Mouse (Mus musculus) lung, postnatal 25 days (tissue): ENCODE measurements at regions not wholly inside any gene's neighbourhood (a gene's known extent, or its start where the extent isn't known, plus 50 kb on each side); places are given as distances from the start of the nearest gene placed in this dataset.

Source experiments
- DNase-seq: peaks from one replicate; pipeline ENCODE4 v3.0.0; 2022; ENCODE audit warnings: low spot score

DNA sequence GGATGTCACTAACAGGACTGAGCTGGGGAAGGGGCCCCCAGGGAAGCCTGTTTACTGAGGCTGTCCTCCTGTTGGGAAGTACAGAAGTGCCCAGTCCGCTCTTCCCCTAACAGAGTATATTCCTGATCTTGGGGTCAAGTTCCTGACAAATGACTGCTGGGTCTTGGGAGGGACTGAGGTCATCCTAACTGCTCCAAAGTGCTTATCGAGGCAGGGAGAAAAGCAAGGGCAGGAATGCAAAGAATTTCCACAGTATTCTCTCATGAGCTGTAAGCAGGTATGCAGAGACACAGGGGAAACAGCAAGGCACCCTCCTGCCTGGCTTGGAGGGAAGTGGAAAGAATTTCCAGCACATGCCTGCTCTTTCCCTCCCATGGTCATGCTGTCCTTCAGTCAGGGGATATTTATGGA is 107.9 kb downstream of the Oma1 start:
- DNase-seq: no peak

- DNase-seq: no peak
These were observed 127.8 kb downstream of the Oma1 start for GRCm38 (mm10) chr4:103441383-103441782.

GRCm38 (mm10) chr4:103441955-103442354 is 128.3 kb downstream of the Oma1 start:
- no peak for DNase-seq

- DNase-seq: no peak
These were observed 135.7 kb downstream of the Oma1 start for GRCm38 (mm10) chr4:103449276-103449675.

- DNase-seq: no peak
These were observed 136.5 kb downstream of the Oma1 start for GRCm38 (mm10) chr4:103450121-103450520.

- DNase-seq: no peak
These were observed 141.8 kb downstream of the Oma1 start for GRCm38 (mm10) chr4:103455458-103455857.

GRCm38 (mm10) chr4:103466019-103466589 is 152.5 kb downstream of the Oma1 start:
- DNase-seq: peak; percentile 10

GRCm38 (mm10) chr4:103475596-103475995 is 143.6 kb upstream of the Dab1 start:
- no peak for DNase-seq

DNA sequence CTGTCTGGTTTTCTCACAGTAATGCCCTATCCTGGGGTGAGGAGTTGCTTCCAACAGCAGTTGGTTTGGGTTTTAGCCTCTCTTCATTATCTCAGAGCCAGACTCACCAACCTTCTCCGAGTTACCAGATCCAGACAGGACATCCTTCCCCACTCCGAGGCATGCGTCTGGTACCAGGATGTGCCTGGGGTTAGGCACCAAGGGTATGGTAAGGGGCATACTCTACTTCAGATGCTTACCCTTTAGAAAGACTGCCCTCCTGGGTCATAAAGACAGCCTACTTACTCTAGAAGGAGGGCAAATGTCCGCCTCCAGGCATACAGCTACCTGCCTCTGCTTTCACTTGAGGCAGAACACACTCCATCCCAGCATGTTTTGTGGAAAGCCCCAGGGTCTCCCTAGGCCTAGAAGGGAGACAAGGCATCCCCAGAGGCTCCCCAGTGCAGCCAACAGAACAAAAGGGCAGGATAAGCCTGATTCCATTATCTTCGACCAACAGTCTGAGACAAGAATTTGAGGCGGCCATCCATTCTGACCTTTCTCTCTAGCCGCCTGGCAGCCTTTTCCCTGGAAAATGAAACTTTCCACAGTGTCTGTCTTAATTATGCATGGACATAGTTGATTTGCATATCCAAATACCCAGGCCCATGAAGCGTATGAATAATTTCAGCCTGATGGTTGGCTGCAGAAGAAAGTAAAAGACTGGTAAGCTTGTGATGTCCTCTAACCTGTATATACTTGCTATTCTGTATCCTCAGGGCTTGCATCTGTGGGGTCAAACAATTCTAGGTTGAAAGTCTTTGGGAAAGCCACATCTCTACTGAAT is 132.8 kb upstream of the Dab1 start:
- DNase-seq: no peak

GRCm38 (mm10) chr4:103508435-103508834 is 110.7 kb upstream of the Dab1 start:
- DNase-seq: no peak

DNA sequence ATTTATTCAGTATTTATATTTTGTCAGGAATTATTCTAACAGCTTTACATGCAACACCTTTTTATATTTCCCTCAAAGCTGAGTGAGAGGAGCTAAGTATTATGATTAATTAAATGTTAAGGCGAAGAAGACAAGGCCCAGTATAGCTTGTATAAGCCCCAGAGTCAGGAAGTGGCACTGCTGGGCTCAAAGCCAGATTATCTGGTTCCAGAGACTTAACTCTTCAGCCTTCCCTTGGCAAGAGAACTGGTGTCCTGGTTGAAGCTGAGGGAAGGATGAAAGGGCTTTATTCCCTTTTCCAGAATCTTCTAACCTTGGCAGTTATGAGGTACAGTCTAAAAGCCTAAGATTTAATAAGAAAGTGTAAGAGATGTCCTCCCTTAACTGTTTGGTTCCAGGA is 106.3 kb upstream of the Dab1 start:
- DNase-seq: no peak

- DNase-seq: no peak
These were observed 97.1 kb upstream of the Dab1 start for GRCm38 (mm10) chr4:103521870-103522609.

GRCm38 (mm10) chr4:103536534-103537265 is 82.5 kb upstream of the Dab1 start:
- DNase-seq: no peak

DNA sequence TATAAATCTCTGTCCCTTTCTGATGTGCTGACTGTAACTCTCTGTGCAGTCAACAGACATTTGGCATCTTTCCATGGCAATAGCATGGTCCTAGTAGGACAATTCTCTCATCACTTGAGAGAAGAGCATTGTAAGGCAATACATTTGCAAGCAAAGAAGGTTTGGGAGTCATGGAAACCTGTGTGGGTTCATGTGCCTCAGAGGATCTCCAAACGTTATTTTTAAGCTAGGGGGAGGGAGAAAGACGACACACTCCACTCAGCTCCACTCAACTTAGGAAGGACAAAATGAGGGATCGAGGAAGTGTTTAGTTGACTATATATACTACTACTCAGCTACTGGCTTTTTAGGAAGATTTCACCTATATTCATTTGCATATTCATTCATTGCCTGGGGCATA is 78.2 kb upstream of the Dab1 start:
- no peak for DNase-seq

DNA sequence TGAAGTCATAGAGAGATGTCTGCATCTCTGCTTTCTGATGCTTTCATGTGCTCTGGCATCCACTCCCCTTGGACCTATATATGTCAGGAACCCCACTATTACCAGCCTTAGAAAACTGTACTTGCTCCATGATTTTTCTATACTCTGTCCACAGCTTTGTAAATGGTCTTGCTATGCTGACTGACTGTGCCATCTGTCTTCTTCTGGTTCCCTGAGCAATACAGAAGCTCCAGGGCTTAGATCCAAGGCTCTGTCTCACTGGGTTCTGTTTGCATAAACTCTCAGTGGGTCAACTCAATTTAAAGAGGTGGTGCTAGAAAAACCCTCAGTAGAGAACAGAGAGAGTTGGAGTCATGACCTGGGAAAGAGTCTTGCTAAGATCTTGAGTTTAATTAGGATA is 71.9 kb upstream of the Dab1 start:
- no peak for DNase-seq

DNA sequence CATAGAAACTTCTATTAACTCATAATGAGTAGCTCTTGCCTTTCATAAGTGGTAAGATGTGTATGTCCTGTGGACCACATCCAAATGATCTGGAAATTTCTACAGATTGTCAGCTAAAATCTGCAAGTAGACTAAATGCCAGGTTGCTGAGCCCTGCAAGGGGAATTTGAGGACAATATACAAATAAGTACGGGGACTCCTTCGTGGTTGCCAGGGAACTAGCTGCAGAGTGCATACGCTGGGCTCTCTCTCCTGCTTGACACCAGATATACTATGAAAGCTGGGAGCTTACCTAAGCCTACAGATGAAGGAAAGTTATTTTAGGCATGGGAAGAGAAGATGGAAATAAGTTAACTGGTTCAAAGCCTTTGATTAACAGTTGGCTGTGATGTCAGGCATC is 66.7 kb upstream of the Dab1 start:
- DNase-seq: no peak

- DNase-seq: no peak
These were observed 66.0 kb upstream of the Dab1 start for GRCm38 (mm10) chr4:103553188-103553587.

GRCm38 (mm10) chr4:103554597-103554996 is 64.6 kb upstream of the Dab1 start:
- no peak for DNase-seq
